Mouse (Mus musculus): ENCODE data around the gene Snrnp40. TPM values are rescaled to one million over a fixed set of nuclear protein-coding genes. Genes with fewer than 3 reads are reported as not detected.
A peak's percentile ranks its signal among the peaks of the same experiment; 100 is the strongest.

Snrnp40 gene
- polyA plus RNA-seq, 1 experiment from 2014 or later = 81.1 TPM

DNA sequence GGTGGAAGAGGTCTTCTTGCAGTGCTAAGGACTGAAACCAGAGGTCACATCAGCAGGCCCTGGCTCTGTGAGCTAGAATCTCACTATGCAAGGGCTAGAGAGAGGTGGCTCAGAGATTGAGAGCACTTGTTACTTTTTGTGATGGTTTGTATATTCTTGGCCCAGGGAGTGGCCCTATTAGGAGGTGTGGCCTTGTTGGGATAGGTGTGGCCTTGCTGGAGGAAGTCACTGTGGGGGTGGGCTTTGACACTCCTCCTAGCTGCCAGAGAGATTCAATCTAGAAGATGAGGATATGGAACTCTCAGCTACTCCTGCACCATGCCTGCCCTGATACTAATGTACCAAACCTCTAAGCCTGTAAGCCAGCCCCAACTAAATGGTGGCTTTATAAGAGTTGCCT, 2.0 kb upstream of the Snrnp40 start:
- Histone ChIP-seq H3K27ac (ENCODE audit: low read depth, low read length) (no peak overlapping the region), H3K9me3 (ENCODE audit: control insufficient read depth, low read length) (no peaks in the 10 kb centered on the region), H3K4me3 (ENCODE audit: low read length) (no peak overlapping the region), H3K4me2 (ENCODE audit: low read length) (no peak overlapping the region), H3K36me3 (ENCODE audit: control insufficient read depth, insufficient read depth, low read length) (0 out of 2 replicates have a peak, but pooled peaks cover 2% of the 10 kb centered on the region), H3K27me3 (replicated peaks; ENCODE audit: control insufficient read depth, insufficient read depth, low read length) (no peaks in the 10 kb centered on the region), H3K4me1 (ENCODE audit: control insufficient read depth, insufficient read depth, low read depth, low read length) (peaks cover 17% of the 10 kb centered on the region), H3K9ac (ENCODE audit: low read depth, low read length) (no peak overlapping the region)
- no peak for ATAC-seq

DNA sequence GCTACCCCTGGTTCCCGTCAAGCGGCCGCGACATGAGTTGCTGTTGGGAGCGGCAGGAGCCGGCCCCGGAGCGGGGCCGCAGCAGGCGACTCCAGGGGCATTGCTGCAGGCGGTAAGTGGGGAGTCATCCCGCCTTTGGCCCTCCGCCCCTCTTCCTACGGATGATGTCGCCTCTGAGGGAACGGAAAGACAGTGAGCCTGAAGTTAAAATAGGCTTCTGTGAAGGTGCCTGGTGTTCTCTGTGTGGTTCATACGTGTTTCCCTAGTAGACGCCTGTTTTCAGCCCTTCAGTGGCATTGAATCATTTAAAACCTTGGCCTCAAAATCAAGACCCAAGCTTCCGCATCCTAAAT, 282 bp downstream of the Snrnp40 start:
- 0% methylated on average over 19 of the region's 19 CpGs for WGBS
- peak overlapping the region; percentile 90 for H3K27ac ChIP-seq (ENCODE audit: low read depth, low read length)
- H3K4me1 ChIP-seq (ENCODE audit: control insufficient read depth, insufficient read depth, low read depth, low read length) = peaks cover 17% of the 10 kb centered on the region
- H3K9me3 ChIP-seq (ENCODE audit: control insufficient read depth, low read length) = no peaks in the 10 kb centered on the region
- peak overlapping the region; percentile 92 for H3K4me3 ChIP-seq (ENCODE audit: low read length)
- H3K27me3 ChIP-seq (replicated peaks; ENCODE audit: control insufficient read depth, insufficient read depth, low read length) = no peaks in the 10 kb centered on the region
- H3K4me2 ChIP-seq (ENCODE audit: low read length) = peak overlapping the region; percentile 80
- peaks cover 10% of the 10 kb centered on the region for H3K36me3 ChIP-seq (ENCODE audit: control insufficient read depth, insufficient read depth, low read length)
- peak overlapping the region; percentile 92 for H3K9ac ChIP-seq (ENCODE audit: low read depth, low read length)
- ATAC-seq = no peak; the same call in 1 of the 2 replicates

- Histone ChIP-seq H3K4me1 (ENCODE audit: control insufficient read depth, insufficient read depth, low read depth, low read length) (no peaks in the 10 kb centered on the region), H3K9ac (ENCODE audit: low read depth, low read length) (no peak overlapping the region), H3K9me3 (ENCODE audit: control insufficient read depth, low read length) (no peaks in the 10 kb centered on the region), H3K4me2 (ENCODE audit: low read length) (no peak overlapping the region), H3K27me3 (replicated peaks; ENCODE audit: control insufficient read depth, insufficient read depth, low read length) (no peaks in the 10 kb centered on the region), H3K27ac (ENCODE audit: low read depth, low read length) (no peak overlapping the region), H3K4me3 (ENCODE audit: low read length) (no peak overlapping the region), H3K36me3 (ENCODE audit: control insufficient read depth, insufficient read depth, low read length) (peaks cover 29% of the 10 kb centered on the region)
- 92% methylated on average over 4 of the region's 4 CpGs for WGBS
- ATAC-seq = no peak
Measured at GRCm38 (mm10) chr4:130376675-130377074, 16.7 kb downstream of the Snrnp40 start.

DNA sequence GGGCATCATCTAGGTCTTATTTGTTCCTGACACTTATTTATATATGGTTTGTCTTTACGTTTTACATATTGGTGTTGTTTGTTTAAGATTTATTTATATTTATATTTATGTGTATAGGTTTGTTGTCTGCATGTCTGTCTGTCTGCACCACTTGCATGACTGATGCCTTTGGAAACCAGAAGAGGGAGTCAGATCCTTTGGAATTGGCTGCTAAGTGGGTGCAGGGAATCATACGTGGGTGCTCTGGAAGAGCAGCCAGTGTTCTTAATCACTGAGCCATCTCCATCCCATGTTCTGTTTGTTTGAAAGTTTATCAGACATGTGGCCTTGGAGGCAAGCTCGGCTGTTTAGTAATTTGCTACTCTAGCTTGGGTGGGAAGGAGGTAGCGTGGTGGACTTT, 17.6 kb downstream of the Snrnp40 start:
- WGBS = 87% methylated on average over 4 of the region's 4 CpGs
- Histone ChIP-seq H3K4me2 (ENCODE audit: low read length) (no peak overlapping the region), H3K9ac (ENCODE audit: low read depth, low read length) (no peak overlapping the region), H3K4me3 (ENCODE audit: low read length) (no peak overlapping the region), H3K4me1 (ENCODE audit: control insufficient read depth, insufficient read depth, low read depth, low read length) (no peaks in the 10 kb centered on the region), H3K27me3 (replicated peaks; ENCODE audit: control insufficient read depth, insufficient read depth, low read length) (no peaks in the 10 kb centered on the region), H3K27ac (ENCODE audit: low read depth, low read length) (no peak overlapping the region), H3K9me3 (ENCODE audit: control insufficient read depth, low read length) (no peaks in the 10 kb centered on the region), H3K36me3 (ENCODE audit: control insufficient read depth, insufficient read depth, low read length) (peaks cover 28% of the 10 kb centered on the region)
- no peak for ATAC-seq

- H3K36me3 ChIP-seq (ENCODE audit: control insufficient read depth, insufficient read depth, low read length) = peaks cover 35% of the 10 kb centered on the region
- no peak for ATAC-seq
- 96% methylated on average over 2 of the region's 2 CpGs for WGBS
Measured at GRCm38 (mm10) chr4:130379181-130379580, 19.2 kb downstream of the Snrnp40 start.

GRCm38 (mm10) chr4:130380418-130380817, 20.5 kb downstream of the Snrnp40 start:
- no peaks in the 10 kb centered on the region for H3K9me3 ChIP-seq (ENCODE audit: control insufficient read depth, low read length)
- H3K27me3 ChIP-seq (replicated peaks; ENCODE audit: control insufficient read depth, insufficient read depth, low read length) = no peaks in the 10 kb centered on the region
- H3K27ac ChIP-seq (ENCODE audit: low read depth, low read length) = no peak overlapping the region
- 89% methylated on average over 2 of the region's 2 CpGs for WGBS
- H3K9ac ChIP-seq (ENCODE audit: low read depth, low read length) = no peak overlapping the region
- no peak for ATAC-seq
- H3K36me3 ChIP-seq (ENCODE audit: control insufficient read depth, insufficient read depth, low read length) = peaks cover 36% of the 10 kb centered on the region
- H3K4me3 ChIP-seq (ENCODE audit: low read length) = no peak overlapping the region
- no peak overlapping the region for H3K4me2 ChIP-seq (ENCODE audit: low read length)
- H3K4me1 ChIP-seq (ENCODE audit: control insufficient read depth, insufficient read depth, low read depth, low read length) = no peaks in the 10 kb centered on the region

More at GRCm38 (mm10) chr4:130379181-130379580, 19.2 kb downstream of the Snrnp40 start:
- H3K27ac ChIP-seq (ENCODE audit: low read depth, low read length) = no peak overlapping the region
- H3K9me3 ChIP-seq (ENCODE audit: control insufficient read depth, low read length) = no peaks in the 10 kb centered on the region
- no peak overlapping the region for H3K4me3 ChIP-seq (ENCODE audit: low read length)
- H3K9ac ChIP-seq (ENCODE audit: low read depth, low read length) = no peak overlapping the region
- H3K27me3 ChIP-seq (replicated peaks; ENCODE audit: control insufficient read depth, insufficient read depth, low read length) = no peaks in the 10 kb centered on the region
- no peaks in the 10 kb centered on the region for H3K4me1 ChIP-seq (ENCODE audit: control insufficient read depth, insufficient read depth, low read depth, low read length)
- no peak overlapping the region for H3K4me2 ChIP-seq (ENCODE audit: low read length)

- no peak for ATAC-seq
- Histone ChIP-seq H3K4me2 (ENCODE audit: low read length) (no peak overlapping the region), H3K27me3 (replicated peaks; ENCODE audit: control insufficient read depth, insufficient read depth, low read length) (no peaks in the 10 kb centered on the region), H3K9me3 (ENCODE audit: control insufficient read depth, low read length) (no peaks in the 10 kb centered on the region), H3K36me3 (ENCODE audit: control insufficient read depth, insufficient read depth, low read length) (peaks cover 30% of the 10 kb centered on the region), H3K27ac (ENCODE audit: low read depth, low read length) (no peak overlapping the region), H3K4me1 (ENCODE audit: control insufficient read depth, insufficient read depth, low read depth, low read length) (no peaks in the 10 kb centered on the region), H3K4me3 (ENCODE audit: low read length) (no peak overlapping the region), H3K9ac (ENCODE audit: low read depth, low read length) (no peak overlapping the region)
- 64% methylated on average over 3 of the region's 3 CpGs for WGBS
Measured at GRCm38 (mm10) chr4:130387256-130387655, 27.3 kb downstream of the Snrnp40 start.

DNA sequence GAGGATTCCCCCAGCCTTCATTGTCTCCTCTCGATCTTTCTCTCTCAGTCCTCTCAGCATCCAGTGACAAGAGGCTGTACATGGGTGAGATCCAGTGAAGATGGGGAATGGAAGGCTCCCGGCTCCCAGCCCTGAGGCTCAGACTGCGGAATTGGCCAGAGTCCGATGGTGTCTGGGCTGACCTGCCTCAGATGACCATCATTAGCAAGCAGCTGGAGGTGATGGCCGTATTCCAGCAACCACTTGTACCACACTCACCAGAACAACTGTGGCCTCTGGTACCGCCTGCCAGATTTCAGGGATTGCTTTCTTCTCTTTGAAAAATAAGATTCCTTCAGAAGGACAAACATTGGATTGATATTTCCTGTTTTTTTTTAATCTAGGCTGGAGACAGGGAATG, 29.6 kb downstream of the Snrnp40 start:
- H3K27ac ChIP-seq (ENCODE audit: low read depth, low read length) = no peak overlapping the region
- H3K4me3 ChIP-seq (ENCODE audit: low read length) = no peak overlapping the region
- no peaks in the 10 kb centered on the region for H3K27me3 ChIP-seq (replicated peaks; ENCODE audit: control insufficient read depth, insufficient read depth, low read length)
- no peak overlapping the region for H3K9ac ChIP-seq (ENCODE audit: low read depth, low read length)
- 54% methylated on average over 6 of the region's 6 CpGs for WGBS
- H3K4me1 ChIP-seq (ENCODE audit: control insufficient read depth, insufficient read depth, low read depth, low read length) = no peaks in the 10 kb centered on the region
- H3K4me2 ChIP-seq (ENCODE audit: low read length) = no peak overlapping the region
- no peak for ATAC-seq
- peaks cover 18% of the 10 kb centered on the region for H3K36me3 ChIP-seq (ENCODE audit: control insufficient read depth, insufficient read depth, low read length)
- no peaks in the 10 kb centered on the region for H3K9me3 ChIP-seq (ENCODE audit: control insufficient read depth, low read length)

DNA sequence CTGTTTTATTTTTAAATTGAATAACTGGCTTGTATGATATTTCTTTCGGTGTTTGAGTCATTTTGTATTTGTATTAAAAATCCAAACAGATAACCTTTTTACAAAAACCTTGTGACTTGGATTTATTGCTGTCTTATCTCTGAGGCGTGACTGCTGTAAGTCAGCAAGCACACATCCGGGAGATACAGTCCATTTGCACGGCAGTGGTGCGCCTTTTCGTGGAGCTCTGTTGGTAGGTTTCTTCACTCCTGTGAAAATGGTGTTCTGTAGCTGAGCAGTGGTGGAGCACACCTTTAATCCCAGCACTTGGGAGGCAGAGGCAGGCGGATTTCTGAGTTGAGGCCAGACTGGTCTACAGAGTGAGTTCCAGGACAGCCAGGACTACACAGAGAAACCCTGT, 30.0 kb downstream of the Snrnp40 start:
- Histone ChIP-seq H3K27me3 (replicated peaks; ENCODE audit: control insufficient read depth, insufficient read depth, low read length) (no peaks in the 10 kb centered on the region), H3K9me3 (ENCODE audit: control insufficient read depth, low read length) (no peaks in the 10 kb centered on the region), H3K36me3 (ENCODE audit: control insufficient read depth, insufficient read depth, low read length) (peaks cover 14% of the 10 kb centered on the region), H3K4me2 (ENCODE audit: low read length) (no peak overlapping the region), H3K9ac (ENCODE audit: low read depth, low read length) (no peak overlapping the region), H3K4me3 (ENCODE audit: low read length) (no peak overlapping the region), H3K27ac (ENCODE audit: low read depth, low read length) (no peak overlapping the region), H3K4me1 (ENCODE audit: control insufficient read depth, insufficient read depth, low read depth, low read length) (no peaks in the 10 kb centered on the region)
- no peak for ATAC-seq
- 88% methylated on average over 7 of the region's 7 CpGs for WGBS

DNA sequence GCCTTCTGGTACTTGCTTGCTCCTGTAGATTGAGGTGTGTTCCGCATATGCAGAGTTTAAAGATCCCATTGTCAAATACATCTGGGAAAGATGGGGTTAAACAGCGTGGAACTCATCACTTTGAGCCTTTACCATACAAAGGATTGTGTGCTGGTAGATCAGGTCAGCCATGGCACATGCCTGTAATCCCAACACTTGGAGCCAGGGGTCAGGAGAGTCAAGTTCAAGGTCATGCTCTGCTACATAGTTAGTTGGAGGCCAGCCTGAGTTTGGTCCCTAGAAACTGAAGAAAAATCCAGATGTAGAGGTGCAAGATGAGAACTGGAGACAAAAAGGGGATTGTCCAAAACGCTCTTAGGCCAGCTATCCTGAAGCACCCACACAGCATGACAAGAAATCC, 31.3 kb downstream of the Snrnp40 start:
- no peaks in the 10 kb centered on the region for H3K27me3 ChIP-seq (replicated peaks; ENCODE audit: control insufficient read depth, insufficient read depth, low read length)
- no peak for ATAC-seq
- H3K9ac ChIP-seq (ENCODE audit: low read depth, low read length) = no peak overlapping the region
- H3K4me2 ChIP-seq (ENCODE audit: low read length) = no peak overlapping the region
- 50% methylated on average over 3 of the region's 3 CpGs for WGBS
- H3K27ac ChIP-seq (ENCODE audit: low read depth, low read length) = no peak overlapping the region
- H3K4me3 ChIP-seq (ENCODE audit: low read length) = no peak overlapping the region
- peaks cover 14% of the 10 kb centered on the region for H3K36me3 ChIP-seq (ENCODE audit: control insufficient read depth, insufficient read depth, low read length)
- H3K4me1 ChIP-seq (ENCODE audit: control insufficient read depth, insufficient read depth, low read depth, low read length) = no peaks in the 10 kb centered on the region
- no peaks in the 10 kb centered on the region for H3K9me3 ChIP-seq (ENCODE audit: control insufficient read depth, low read length)

All from hindbrain, embryonic 16.5 days (tissue).